Mouse (Mus musculus) bone marrow macrophage, adult 2 months (primary cell): ENCODE results near the gene Pmp22.

Source experiments
- CTCF ChIP-seq: IDR thresholded peaks from 2 replicates; pipeline ENCODE4 v1.5.1; 2012; ENCODE audit warnings: low read depth, mild to moderate bottlenecking, low read length, moderate library complexity
- POLR2A ChIP-seq: IDR thresholded peaks from 2 replicates; pipeline ENCODE4 v1.6.1; 2012; ENCODE audit warnings: mild to moderate bottlenecking, low read depth, low read length, borderline replicate concordance

GRCm38 (mm10) chr11:63124316-63124715 is 4.5 kb upstream of the Pmp22 start:
- TF ChIP-seq POLR2A (no peak), CTCF (no peak)
